ENCODE assay signal across 11 mouse cellular contexts in genomic region chr9:85324158-85324875, GRCm38 (mm10). TPM values are rescaled to one million over a fixed set of nuclear protein-coding genes. Genes with fewer than 3 reads are reported as not detected.
A peak's percentile ranks its signal among the peaks of the same experiment; 100 is the strongest.
DNase-seq lines count a peak whose midpoint lies in the region; ATAC-seq lines count a peak whose summit lies in the region.
"Had no signal": no experiment of that assay in that cellular context is flagged by ENCODE, and none has a peak within 500 bp of the region (broad histone marks: within the 10 kb centered on the region; RNA-seq: fewer than 3 reads in every experiment).

No protein-coding gene starts in this region.

- H3K4me3 ChIP-seq in kidney, embryonic 15.5 days (replicated peaks) = peak overlapping the region; percentile 68; the same call in 1 of the 2 replicates
- H3K4me3 ChIP-seq in embryonic facial prominence, embryonic 13.5 days = peak overlapping the region; percentile 62
- H3K4me3 ChIP-seq in midbrain, embryonic 12.5 days = 0 out of 2 replicates have a peak overlapping the region, but pooled peaks have one; percentile 76
- H3K4me3 ChIP-seq in forebrain, embryonic 15.5 days = no peak overlapping the region

- H3K27ac ChIP-seq in kidney, embryonic 15.5 days = no peak overlapping the region
- H3K27ac ChIP-seq in embryonic facial prominence, embryonic 13.5 days = no peak overlapping the region
- no peak overlapping the region for H3K27ac ChIP-seq in midbrain, embryonic 12.5 days (replicated peaks)
- no peak overlapping the region for H3K27ac ChIP-seq in forebrain, embryonic 15.5 days (replicated peaks)

- H3K4me1 ChIP-seq in kidney, embryonic 15.5 days = peaks cover 23% of the 10 kb centered on the region
- peaks cover 10% of the 10 kb centered on the region for H3K4me1 ChIP-seq in embryonic facial prominence, embryonic 13.5 days
- H3K4me1 ChIP-seq in midbrain, embryonic 12.5 days = peaks cover 8% of the 10 kb centered on the region
- H3K4me1 ChIP-seq in forebrain, embryonic 15.5 days = peaks cover 22% of the 10 kb centered on the region

- ATAC-seq in kidney, embryonic 15.5 days (replicated peaks; ENCODE audit: low FRiP score) = no peak
- no peak for ATAC-seq in embryonic facial prominence, embryonic 13.5 days (ENCODE audit: insufficient number of reproducible peaks, insufficient read depth, low FRiP score, low TSS enrichment, low read depth)
- no peak for ATAC-seq in midbrain, embryonic 12.5 days (ENCODE audit: low FRiP score, low read depth)
- no peak for ATAC-seq in forebrain, embryonic 15.5 days (replicated peaks)
- ATAC-seq in erythroid progenitor cell, adult 5-6 weeks (replicated peaks; ENCODE audit: low FRiP score, poor library complexity, severe bottlenecking) = no peak

- no peaks in the 10 kb centered on the region for H3K36me3 ChIP-seq in kidney, embryonic 15.5 days
- H3K36me3 ChIP-seq in embryonic facial prominence, embryonic 13.5 days = no peaks in the 10 kb centered on the region; the same call in 1 of the 2 replicates
- no peaks in the 10 kb centered on the region for H3K36me3 ChIP-seq in midbrain, embryonic 12.5 days
- no peaks in the 10 kb centered on the region for H3K36me3 ChIP-seq in forebrain, embryonic 15.5 days

- no peaks in the 10 kb centered on the region for H3K9me3 ChIP-seq in kidney, embryonic 15.5 days (replicated peaks)
- no peaks in the 10 kb centered on the region for H3K9me3 ChIP-seq in embryonic facial prominence, embryonic 13.5 days
- no peaks in the 10 kb centered on the region for H3K9me3 ChIP-seq in midbrain, embryonic 12.5 days
- H3K9me3 ChIP-seq in forebrain, embryonic 15.5 days = no peaks in the 10 kb centered on the region

- intact Hi-C loops in heart, postnatal 36 days (cut with DNase I) = loop anchor here (10.0 kb wide), 1 partner anchor 1210 kb away; no protein-coding TSS in a partner anchor

- peaks cover 24% of the 10 kb centered on the region for H3K27me3 ChIP-seq in kidney, embryonic 15.5 days
- peaks cover 36% of the 10 kb centered on the region for H3K27me3 ChIP-seq in embryonic facial prominence, embryonic 13.5 days
- H3K27me3 ChIP-seq in midbrain, embryonic 12.5 days = peaks cover 32% of the 10 kb centered on the region
- H3K27me3 ChIP-seq in forebrain, embryonic 15.5 days = peaks cover 5% of the 10 kb centered on the region; the same call in 1 of the 2 replicates

- 68% methylated on average over 11 of the region's 11 CpGs for WGBS in kidney, embryonic 15.5 days
- 79% methylated on average over 11 of the region's 11 CpGs for WGBS in embryonic facial prominence, embryonic 13.5 days
- 83% methylated on average over 11 of the region's 11 CpGs for WGBS in midbrain, embryonic 12.5 days
- 86% methylated on average over 11 of the region's 11 CpGs for WGBS in forebrain, embryonic 15.5 days

- H3K4me2 ChIP-seq in kidney, embryonic 15.5 days = peak overlapping the region; percentile 94; the same call in 1 of the 2 replicates
- H3K4me2 ChIP-seq in embryonic facial prominence, embryonic 13.5 days = peak overlapping the region; percentile 89
- H3K4me2 ChIP-seq in midbrain, embryonic 12.5 days (replicated peaks) = peak overlapping the region; percentile 91
- H3K4me2 ChIP-seq in forebrain, embryonic 15.5 days (replicated peaks) = no peak overlapping the region

- no peak for DNase-seq in kidney, adult 8-10 months
- peak; percentile 8 to 42 for DNase-seq in heart, postnatal 36 days
- DNase-seq in cerebellum, adult 18-20 months = no peak
- DNase-seq: kidney, adult 18-20 months had no signal

- no peak overlapping the region for H3K9ac ChIP-seq in kidney, embryonic 15.5 days
- no peak overlapping the region for H3K9ac ChIP-seq in embryonic facial prominence, embryonic 13.5 days
- H3K9ac ChIP-seq in midbrain, embryonic 12.5 days (replicated peaks) = no peak overlapping the region
- H3K9ac ChIP-seq in forebrain, embryonic 15.5 days (replicated peaks) = no peak overlapping the region

RNA-seq across cellular contexts. Expression of gene Tent5a, which starts 2.8 kb away (rescaled TPM):
- 3.9 and 5.3 TPM in 2 replicates for polyA plus RNA-seq in kidney, embryonic 15.5 days (2015; fragmentation: Nextera tagmentation; extraction: Ambion mirVana)
- polyA plus RNA-seq in embryonic facial prominence, embryonic 13.5 days (2015; fragmentation: Nextera tagmentation; extraction: Ambion mirVana) = 9.4 and 10.5 TPM in 2 replicates
- 10 to 100 TPM in 1 of 2 experiments, 1 to 10 TPM in 1; 7.7 to 13.9 TPM for total RNA-seq in heart, postnatal 36 days (2021)
- 6.7 and 9.9 TPM in 2 replicates for polyA plus RNA-seq in midbrain, embryonic 12.5 days (2016; fragmentation: Nextera tagmentation; extraction: Ambion mirVana)
- polyA plus RNA-seq in forebrain, embryonic 15.5 days (2015; fragmentation: Nextera tagmentation; extraction: Ambion mirVana) = 1.6 and 2.7 TPM in 2 replicates
- total RNA-seq in erythroid progenitor cell, adult 5-6 weeks (2015; ENCODE audit: low replicate concordance) = 12.3 and 19.3 TPM in 2 replicates
- 5.3 and 5.5 TPM in 2 replicates for total RNA-seq in erythroid progenitor cell, adult 5-6 weeks (2017; ENCODE audit: low replicate concordance)

RNA-seq across cellular contexts. Expression of gene Gm11114, which starts 11.7 kb away (rescaled TPM):
- polyA plus RNA-seq in kidney, embryonic 15.5 days (2015; fragmentation: Nextera tagmentation; extraction: Ambion mirVana) = not detected in 2 replicates
- polyA plus RNA-seq in embryonic facial prominence, embryonic 13.5 days (2015; fragmentation: Nextera tagmentation; extraction: Ambion mirVana) = not detected in 2 replicates
- not detected for total RNA-seq in heart, postnatal 36 days (2021)
- polyA plus RNA-seq in midbrain, embryonic 12.5 days (2016; fragmentation: Nextera tagmentation; extraction: Ambion mirVana) = not detected in 2 replicates
- not detected in 2 replicates for polyA plus RNA-seq in forebrain, embryonic 15.5 days (2015; fragmentation: Nextera tagmentation; extraction: Ambion mirVana)
- not detected in 2 replicates for total RNA-seq in erythroid progenitor cell, adult 5-6 weeks (2015; ENCODE audit: low replicate concordance)
- total RNA-seq in erythroid progenitor cell, adult 5-6 weeks (2017; ENCODE audit: low replicate concordance) = not detected in 2 replicates
- total RNA-seq: adrenal gland, postnatal 4 days had no signal
- polyA plus RNA-seq: testis, adult 2 months had no signal

Comparison
In these comparisons a context has a peak if more than half of its experiments do, and no peak if none do; other contexts are left out.
1. DNase-seq: peak in heart, postnatal 36 days (2 of 2); none in kidney, adult 8-10 months (0 of 2) and cerebellum, adult 18-20 months (0 of 2).